Mouse (Mus musculus): Measurements from ENCODE around the gene Rnf126. TPM values are rescaled to one million over a fixed set of nuclear protein-coding genes. Genes with fewer than 3 reads are reported as not detected.
A peak's percentile ranks its signal among the peaks of the same experiment; 100 is the strongest.

The Rnf126 gene
- total RNA-seq, 2 experiments from 2014 or later: 90.8 to 97.7 TPM

GRCm38 (mm10) chr10:79793051-79793737, 26.4 kb upstream of the Rnf126 start, which contains the start of gene Palm:
Gene Palm (plus strand): TSS chr10:79793572.
- DNase-seq (ENCODE audit: low spot score in 2 of 2): peak; percentile 84 to 91

- no peak for DNase-seq (ENCODE audit: low spot score in 2 of 2)
Measured at GRCm38 (mm10) chr10:79792339-79793040, 25.7 kb upstream of the Rnf126 start.

- DNase-seq (ENCODE audit: low spot score in 2 of 2): no peak
Measured at GRCm38 (mm10) chr10:79790861-79791260, 24.1 kb upstream of the Rnf126 start, which contains the start of gene Prss57. Gene Prss57 (minus strand): TSS chr10:79790961.

GRCm38 (mm10) chr10:79789581-79789980, 22.8 kb upstream of the Rnf126 start:
- DNase-seq (ENCODE audit: low spot score in 2 of 2): no peak

- peak; percentile 84 to 88 for DNase-seq (ENCODE audit: low spot score in 2 of 2)
Measured at GRCm38 (mm10) chr10:79788386-79789158, 21.8 kb upstream of the Rnf126 start.

GRCm38 (mm10) chr10:79783920-79784800, 17.4 kb upstream of the Rnf126 start:
- DNase-seq (ENCODE audit: low spot score in 2 of 2): no peak

- no peak for DNase-seq (ENCODE audit: low spot score in 2 of 2)
Measured at GRCm38 (mm10) chr10:79783050-79783449, 16.3 kb upstream of the Rnf126 start.

GRCm38 (mm10) chr10:79781956-79782355, 15.2 kb upstream of the Rnf126 start:
- no peak for DNase-seq (ENCODE audit: low spot score in 2 of 2)

- no peak for DNase-seq (ENCODE audit: low spot score in 2 of 2)
Measured at GRCm38 (mm10) chr10:79781139-79781538, 14.4 kb upstream of the Rnf126 start.

- DNase-seq (ENCODE audit: low spot score in 2 of 2): no peak
Measured at GRCm38 (mm10) chr10:79780664-79781015, 13.9 kb upstream of the Rnf126 start.

GRCm38 (mm10) chr10:79779784-79780663, 13.3 kb upstream of the Rnf126 start:
- peak; percentile 98 for DNase-seq (ENCODE audit: low spot score in 2 of 2)

- DNase-seq (ENCODE audit: low spot score in 2 of 2): no peak
Measured at GRCm38 (mm10) chr10:79779193-79779592, 12.4 kb upstream of the Rnf126 start.

- peak in 1 of 2 experiments; percentile 40 for DNase-seq (ENCODE audit: low spot score in 2 of 2)
Measured at GRCm38 (mm10) chr10:79778006-79778405, 11.3 kb upstream of the Rnf126 start.

- no peak for DNase-seq (ENCODE audit: low spot score in 2 of 2)
Measured at GRCm38 (mm10) chr10:79777103-79777531, 10.4 kb upstream of the Rnf126 start, which contains the start of gene Fstl3. Gene Fstl3 (plus strand): TSS chr10:79777272.

- no peak for DNase-seq (ENCODE audit: low spot score in 2 of 2)
Measured at GRCm38 (mm10) chr10:79774486-79775279, 7.9 kb upstream of the Rnf126 start.

- no peak for DNase-seq (ENCODE audit: low spot score in 2 of 2)
Measured at GRCm38 (mm10) chr10:79773208-79773607, 6.5 kb upstream of the Rnf126 start.

GRCm38 (mm10) chr10:79772320-79772719, 5.6 kb upstream of the Rnf126 start:
- DNase-seq (ENCODE audit: low spot score in 2 of 2): no peak

- no peak for DNase-seq (ENCODE audit: low spot score in 2 of 2)
Measured at GRCm38 (mm10) chr10:79769329-79769728, 2.6 kb upstream of the Rnf126 start.

GRCm38 (mm10) chr10:79768400-79768799, 1.6 kb upstream of the Rnf126 start:
- DNase-seq (ENCODE audit: low spot score in 2 of 2): peak; percentile 82 to 88
